Mouse (Mus musculus) kidney, embryonic 16.5 days (tissue): ENCODE measurements at regions not wholly inside any gene's neighbourhood (a gene's known extent, or its start where the extent isn't known, plus 50 kb on each side); places are given as distances from the start of the nearest gene placed in this dataset.

Experiments
- ATAC-seq: fragments of 200-750 bp; cut with Nextera tagmentation; 2 replicates; pipeline ENCODE4 v1.8.0; 2017; ENCODE audit warnings: moderate TSS enrichment; ENCODE audit not compliant: low FRiP score, low TSS enrichment
- H3K27ac ChIP-seq: fragments of 300-500 bp; sonication (generic); 2 replicates; pipeline ENCODE4 v1.5.1; 2014; ENCODE audit warnings: low read length
- H3K27me3 ChIP-seq: fragments of 300-500 bp; sonication (generic); 2 replicates; pipeline ENCODE4 v1.6.1; 2014; ENCODE audit warnings: low read length, control low read depth, mixed read lengths; ENCODE audit not compliant: insufficient read depth
- H3K36me3 ChIP-seq: fragments of 300-500 bp; sonication (generic); 2 replicates; pipeline ENCODE4 v1.6.1; 2014; ENCODE audit warnings: low read length, control low read depth, mixed read lengths; ENCODE audit not compliant: insufficient read depth
- H3K4me1 ChIP-seq: fragments of 300-500 bp; sonication (generic); 2 replicates; pipeline ENCODE4 v1.6.1; 2014; ENCODE audit warnings: low read length, control low read depth, mixed read lengths; ENCODE audit not compliant: insufficient read depth
- H3K4me2 ChIP-seq: fragments of 300-500 bp; sonication (generic); replicated peaks from 2 replicates; pipeline ENCODE4 v1.6.1; 2014; ENCODE audit warnings: low read depth, low read length
- H3K4me3 ChIP-seq: fragments of 300-500 bp; sonication (generic); 2 replicates; pipeline ENCODE4 v1.5.1; 2014; ENCODE audit warnings: mild to moderate bottlenecking, low read length
- H3K9ac ChIP-seq: fragments of 300-500 bp; sonication (generic); replicated peaks from 2 replicates; pipeline ENCODE4 v1.6.1; 2014; ENCODE audit warnings: low read length
- H3K9me3 ChIP-seq: fragments of 300-500 bp; sonication (generic); 2 replicates; pipeline ENCODE4 v1.6.1; 2016; ENCODE audit warnings: low read length, control low read depth
- WGBS: fragments of 180-500 bp; shearing (Covaris S2); extraction: QIAGEN DNeasy Blood & Tissue Kit; methylation state at CpG from one replicate; pipeline ENCODE4 v1.1.7; 2014; 5-methylcytosine and 5-hydroxymethylcytosine counted together

DNA sequence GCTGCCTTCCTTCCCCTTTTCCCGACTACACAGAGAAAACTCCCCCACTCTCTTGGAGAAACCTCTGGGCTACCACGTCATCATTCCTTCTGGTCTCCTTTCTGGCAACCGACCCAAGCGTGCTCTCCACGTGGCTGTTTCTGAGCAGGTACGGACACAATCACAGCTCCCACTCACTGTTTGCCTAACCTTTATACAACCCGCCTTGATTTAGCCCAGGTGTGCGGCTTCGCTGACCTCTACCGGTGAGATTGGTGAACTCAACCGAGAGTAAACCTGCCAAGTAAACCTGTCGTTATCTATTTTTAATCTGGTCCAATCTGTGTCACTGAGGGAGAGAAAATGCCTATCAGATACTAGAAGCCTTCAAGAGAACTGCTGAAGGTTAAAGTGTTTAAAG, 142.7 kb upstream of the Gnai1 start:
- no peak overlapping the region for H3K4me2 ChIP-seq

DNA sequence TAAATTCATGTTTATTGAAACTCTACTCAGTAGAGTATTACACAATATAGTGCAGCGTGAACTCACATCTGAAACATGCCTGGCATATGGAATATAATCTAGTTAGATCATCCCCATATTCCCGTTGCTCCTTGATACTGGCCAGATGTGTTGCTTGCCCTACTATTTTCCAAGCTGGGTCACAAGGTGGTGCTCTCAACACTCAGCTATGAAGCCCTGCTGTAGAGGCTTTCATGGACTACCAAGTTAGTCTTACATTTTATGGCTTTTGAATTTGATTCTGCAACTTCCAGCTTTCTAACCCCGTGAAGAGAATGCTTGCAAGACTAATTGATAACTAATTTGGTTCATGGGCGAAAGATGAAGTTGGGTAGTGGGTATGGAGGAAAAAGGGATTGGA, 134.2 kb upstream of the Gnai1 start:
- Histone ChIP-seq H3K36me3 (no peaks in the 10 kb centered on the region), H3K4me2 (no peak overlapping the region), H3K9me3 (no peaks in the 10 kb centered on the region), H3K27me3 (no peaks in the 10 kb centered on the region), H3K9ac (no peak overlapping the region), H3K4me1 (no peaks in the 10 kb centered on the region), H3K27ac (no peak overlapping the region), H3K4me3 (no peak overlapping the region)
- 80% methylated on average over 4 of the region's 4 CpGs for WGBS
- no peak for ATAC-seq

More for the DNA sequence above, 142.7 kb upstream of the Gnai1 start:
- peak; percentile 71; the same call in 1 of the 2 replicates for ATAC-seq
- no peaks in the 10 kb centered on the region for H3K9me3 ChIP-seq
- WGBS, result 15% methylated on average over 12 of the region's 12 CpGs
- H3K27ac ChIP-seq, result no peak overlapping the region
- H3K4me1 ChIP-seq, result no peaks in the 10 kb centered on the region
- no peaks in the 10 kb centered on the region for H3K27me3 ChIP-seq
- H3K9ac ChIP-seq, result no peak overlapping the region
- H3K4me3 ChIP-seq, result no peak overlapping the region
- no peaks in the 10 kb centered on the region for H3K36me3 ChIP-seq

DNA sequence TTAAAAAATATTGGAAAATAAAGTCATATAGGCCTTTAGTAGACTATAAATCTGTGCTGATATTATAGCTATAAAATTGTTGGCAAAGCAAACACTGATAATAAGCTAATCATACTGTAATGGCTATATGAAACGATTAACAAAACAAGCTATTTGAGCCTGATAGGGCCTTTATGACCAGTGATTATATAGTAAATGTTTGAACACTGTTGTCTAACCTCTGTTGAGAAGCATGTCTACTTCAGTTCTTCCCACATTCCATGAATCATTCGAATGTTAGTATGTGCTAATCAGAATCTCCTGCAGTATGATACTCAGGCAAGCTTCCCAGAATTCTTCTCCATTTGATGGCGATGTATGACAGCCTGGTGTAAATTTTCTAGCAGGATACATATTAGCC, 129.6 kb upstream of the Gnai1 start:
- H3K4me2 ChIP-seq, result no peak overlapping the region
- WGBS, result 81% methylated on average over 3 of the region's 3 CpGs
- H3K9me3 ChIP-seq, result no peaks in the 10 kb centered on the region
- no peak overlapping the region for H3K9ac ChIP-seq
- H3K36me3 ChIP-seq, result no peaks in the 10 kb centered on the region
- no peak overlapping the region for H3K27ac ChIP-seq
- H3K4me3 ChIP-seq, result no peak overlapping the region
- no peaks in the 10 kb centered on the region for H3K4me1 ChIP-seq
- H3K27me3 ChIP-seq, result no peaks in the 10 kb centered on the region
- no peak for ATAC-seq

DNA sequence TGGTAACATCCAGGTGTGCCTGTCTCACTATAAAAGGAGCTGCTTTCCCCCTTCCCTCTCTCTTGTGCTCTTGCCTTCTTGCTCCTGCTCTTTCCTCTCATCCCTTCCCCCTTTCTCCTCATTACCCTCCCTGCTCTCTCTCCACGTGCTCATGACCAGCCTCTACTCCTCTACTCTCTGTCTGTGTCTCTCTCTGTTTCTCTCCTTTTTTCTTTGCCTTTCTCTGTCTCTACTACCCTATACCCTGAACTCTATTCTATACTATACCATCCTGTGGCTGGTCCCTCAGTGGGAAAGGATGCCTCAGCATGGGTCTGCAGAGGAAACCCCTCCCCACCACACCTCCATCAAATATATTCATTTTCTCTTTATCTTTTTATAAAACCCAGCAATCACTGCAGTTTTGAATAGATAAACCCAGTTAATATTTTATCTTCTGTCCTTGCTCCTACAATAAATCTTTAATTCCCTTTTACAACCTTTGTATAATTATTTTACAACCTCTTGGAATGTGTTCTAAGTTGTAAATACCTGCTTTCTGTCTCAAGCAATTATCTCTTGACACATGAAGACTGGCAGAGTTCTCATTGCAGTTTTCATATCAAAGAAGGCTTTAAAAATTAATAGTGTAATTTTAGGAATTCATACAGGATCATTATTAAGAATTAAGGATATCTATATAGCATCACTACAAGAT, 127.1 kb upstream of the Gnai1 start:
- H3K9ac ChIP-seq, result no peak overlapping the region
- no peak overlapping the region for H3K4me3 ChIP-seq
- H3K9me3 ChIP-seq, result no peaks in the 10 kb centered on the region
- H3K4me2 ChIP-seq, result no peak overlapping the region
- 19% methylated on average over 1 of the region's 1 CpGs for WGBS
- H3K4me1 ChIP-seq, result no peaks in the 10 kb centered on the region
- no peaks in the 10 kb centered on the region for H3K36me3 ChIP-seq
- H3K27me3 ChIP-seq, result no peaks in the 10 kb centered on the region
- ATAC-seq, result no peak
- no peak overlapping the region for H3K27ac ChIP-seq

DNA sequence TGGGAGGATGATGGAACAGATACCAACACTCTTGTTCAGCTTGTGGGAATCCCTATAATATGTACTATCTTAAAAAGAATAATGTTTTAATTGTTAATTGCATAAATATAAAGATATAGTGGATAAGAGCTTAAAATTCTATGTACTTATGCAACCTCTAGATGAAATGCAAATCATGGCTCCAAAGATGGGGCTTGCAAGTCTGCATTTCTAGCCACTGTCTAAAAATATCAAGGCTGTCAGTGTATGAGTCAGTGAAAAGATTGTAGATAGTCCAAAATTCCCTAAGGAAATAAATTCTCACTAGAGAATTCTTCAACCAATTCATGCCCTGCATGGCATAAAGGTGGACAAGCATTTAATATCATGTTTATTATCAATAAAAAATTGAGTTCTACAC, 124.2 kb upstream of the Gnai1 start:
- H3K9me3 ChIP-seq, result no peaks in the 10 kb centered on the region
- no peak overlapping the region for H3K27ac ChIP-seq
- H3K4me2 ChIP-seq, result no peak overlapping the region
- H3K27me3 ChIP-seq, result no peaks in the 10 kb centered on the region
- H3K9ac ChIP-seq, result no peak overlapping the region
- no peaks in the 10 kb centered on the region for H3K4me1 ChIP-seq
- ATAC-seq, result no peak
- no peaks in the 10 kb centered on the region for H3K36me3 ChIP-seq
- H3K4me3 ChIP-seq, result no peak overlapping the region

DNA sequence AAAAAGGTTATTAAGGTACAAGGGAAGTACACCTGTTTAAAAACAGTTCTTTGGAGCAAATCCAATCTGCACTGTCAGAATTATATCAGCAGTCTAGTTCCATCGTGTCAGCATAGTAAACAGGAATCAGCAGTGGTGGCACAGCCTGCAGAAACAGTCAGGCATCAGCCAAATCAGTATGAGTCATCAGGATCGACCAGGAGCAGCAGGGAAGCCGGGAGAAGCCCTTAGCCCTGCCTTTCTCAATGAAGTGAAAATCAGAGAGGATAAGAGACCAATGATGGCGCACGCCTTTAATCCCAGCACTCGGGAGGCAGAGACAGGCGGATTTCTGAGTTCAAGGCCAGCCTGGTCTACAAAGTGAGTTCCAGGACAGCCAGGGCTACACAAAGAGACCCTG, 118.3 kb upstream of the Gnai1 start:
- 82% methylated on average over 7 of the region's 7 CpGs for WGBS
- no peaks in the 10 kb centered on the region for H3K4me1 ChIP-seq
- H3K27ac ChIP-seq, result no peak overlapping the region
- H3K4me2 ChIP-seq, result no peak overlapping the region
- no peaks in the 10 kb centered on the region for H3K27me3 ChIP-seq
- no peak for ATAC-seq
- H3K4me3 ChIP-seq, result no peak overlapping the region
- no peak overlapping the region for H3K9ac ChIP-seq
- no peaks in the 10 kb centered on the region for H3K9me3 ChIP-seq
- H3K36me3 ChIP-seq, result no peaks in the 10 kb centered on the region

DNA sequence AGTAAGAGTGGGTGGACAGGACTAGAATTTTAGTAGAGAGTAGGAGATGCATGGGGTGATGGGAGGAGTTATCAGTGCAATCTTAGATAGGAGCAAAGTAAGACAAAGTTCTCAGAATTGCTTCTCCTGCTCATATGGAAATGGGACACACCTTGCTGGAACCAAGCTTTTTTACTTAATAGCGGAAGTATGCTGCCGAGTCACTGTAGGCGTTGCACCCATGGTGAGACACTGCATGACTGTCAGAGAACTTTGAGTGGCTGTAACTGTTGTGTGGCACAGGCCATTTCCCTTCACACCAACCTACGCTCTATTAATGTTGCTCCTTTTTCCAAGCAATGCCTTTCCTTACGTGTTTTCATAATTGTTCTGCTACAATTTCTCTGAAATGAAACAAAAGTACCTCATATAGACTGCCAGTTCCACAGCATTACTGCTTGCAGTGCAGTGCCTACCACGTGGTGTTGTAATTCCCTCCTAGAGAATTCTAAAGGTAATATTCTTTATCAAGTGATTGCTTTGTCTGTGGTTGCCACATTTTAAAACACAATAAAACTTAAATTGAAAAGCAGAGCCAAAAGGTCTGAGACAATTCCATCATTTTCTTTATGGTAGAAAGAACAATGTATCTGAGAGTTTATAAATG, 117.3 kb upstream of the Gnai1 start:
- no peak overlapping the region for H3K4me2 ChIP-seq
- H3K9ac ChIP-seq, result no peak overlapping the region
- H3K27me3 ChIP-seq, result no peaks in the 10 kb centered on the region
- no peak overlapping the region for H3K27ac ChIP-seq
- no peaks in the 10 kb centered on the region for H3K4me1 ChIP-seq
- no peak for ATAC-seq
- WGBS, result 87% methylated on average over 6 of the region's 6 CpGs
- no peak overlapping the region for H3K4me3 ChIP-seq
- H3K9me3 ChIP-seq, result no peaks in the 10 kb centered on the region
- H3K36me3 ChIP-seq, result no peaks in the 10 kb centered on the region

DNA sequence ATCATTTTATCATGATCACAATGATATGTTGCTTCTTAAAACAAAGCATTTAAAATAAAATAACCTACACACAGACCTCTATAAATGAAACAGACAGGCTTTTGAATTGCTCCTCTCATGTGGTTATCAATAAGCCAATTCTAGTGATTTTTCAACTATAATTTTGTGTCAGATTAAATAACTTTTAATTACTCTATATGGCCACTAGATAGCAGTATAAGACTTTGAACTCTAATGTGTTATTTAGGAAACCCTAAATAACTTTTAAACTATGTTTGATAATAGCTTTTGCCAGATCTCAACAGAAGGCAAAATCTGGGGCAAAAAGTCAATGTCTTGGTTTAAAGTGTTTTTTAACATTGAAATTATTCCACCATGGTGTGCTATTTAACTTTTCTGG, 112.0 kb upstream of the Gnai1 start:
- Histone ChIP-seq H3K9ac (no peak overlapping the region), H3K4me1 (no peaks in the 10 kb centered on the region), H3K4me3 (no peak overlapping the region), H3K27ac (no peak overlapping the region), H3K36me3 (no peaks in the 10 kb centered on the region), H3K27me3 (no peaks in the 10 kb centered on the region), H3K4me2 (no peak overlapping the region), H3K9me3 (no peaks in the 10 kb centered on the region)
- no peak for ATAC-seq

DNA sequence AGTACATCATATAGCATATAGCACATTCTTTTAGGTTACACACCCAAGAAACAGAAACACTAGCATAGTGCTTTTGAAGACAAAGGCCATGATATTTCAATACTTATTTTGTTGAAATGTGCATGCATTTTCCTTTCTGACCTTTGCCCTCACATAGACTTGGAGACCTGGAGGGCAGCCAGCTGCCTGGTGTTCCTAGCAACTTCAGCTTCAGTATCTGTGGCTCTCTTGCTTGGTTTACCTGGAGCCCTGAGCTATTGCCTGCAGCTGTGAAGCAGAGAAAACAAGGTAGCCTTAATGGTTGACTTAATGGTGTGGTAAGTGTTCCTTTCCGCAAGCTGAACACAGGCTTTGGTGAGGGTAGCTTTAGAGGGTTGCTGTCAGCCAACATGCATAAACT, 97.6 kb upstream of the Gnai1 start:
- H3K36me3 ChIP-seq, result no peaks in the 10 kb centered on the region
- WGBS, result 45% methylated on average over 1 of the region's 1 CpGs

DNA sequence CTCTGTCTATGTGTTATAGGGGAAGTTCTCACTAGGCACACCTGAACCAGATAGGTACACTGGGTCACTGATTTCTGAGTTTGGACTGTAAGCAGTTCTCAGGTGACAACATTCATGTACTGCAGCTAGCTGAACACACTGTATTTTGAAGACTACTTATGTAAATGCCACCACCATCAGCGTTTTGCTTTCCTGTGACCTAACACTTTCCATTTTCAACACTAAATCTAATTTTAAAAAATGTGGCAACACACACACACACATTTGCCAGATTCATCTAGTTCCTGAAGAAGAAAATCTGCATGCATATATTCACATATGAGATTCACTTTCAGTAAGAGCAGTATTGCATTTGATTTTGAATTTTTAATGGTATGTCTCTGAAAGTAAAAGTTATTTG, 96.0 kb upstream of the Gnai1 start:
- Histone ChIP-seq H3K4me1 (0 out of 2 replicates have a peak, but pooled peaks cover 2% of the 10 kb centered on the region), H3K9me3 (no peaks in the 10 kb centered on the region), H3K9ac (no peak overlapping the region), H3K4me2 (no peak overlapping the region), H3K27ac (no peak overlapping the region), H3K36me3 (no peaks in the 10 kb centered on the region), H3K4me3 (no peak overlapping the region), H3K27me3 (no peaks in the 10 kb centered on the region)
- WGBS, result 72% methylated on average over 1 of the region's 1 CpGs
- no peak for ATAC-seq

More for the DNA sequence above, 97.6 kb upstream of the Gnai1 start:
- H3K9ac ChIP-seq, result no peak overlapping the region
- no peak overlapping the region for H3K27ac ChIP-seq
- no peak overlapping the region for H3K4me2 ChIP-seq
- no peak overlapping the region for H3K4me3 ChIP-seq
- H3K27me3 ChIP-seq, result no peaks in the 10 kb centered on the region
- peak; percentile 35; the same call in 1 of the 2 replicates for ATAC-seq
- H3K4me1 ChIP-seq, result 0 out of 2 replicates have a peak, but pooled peaks cover 2% of the 10 kb centered on the region
- H3K9me3 ChIP-seq, result no peaks in the 10 kb centered on the region
